Mouse (Mus musculus): ENCODE data around the gene Fgfr2.
"Not testable (repeated sequence)": the region's sequence is repeated elsewhere in the genome, so short reads cannot be mapped to it uniquely, and the experiment has no call there.

DNA sequence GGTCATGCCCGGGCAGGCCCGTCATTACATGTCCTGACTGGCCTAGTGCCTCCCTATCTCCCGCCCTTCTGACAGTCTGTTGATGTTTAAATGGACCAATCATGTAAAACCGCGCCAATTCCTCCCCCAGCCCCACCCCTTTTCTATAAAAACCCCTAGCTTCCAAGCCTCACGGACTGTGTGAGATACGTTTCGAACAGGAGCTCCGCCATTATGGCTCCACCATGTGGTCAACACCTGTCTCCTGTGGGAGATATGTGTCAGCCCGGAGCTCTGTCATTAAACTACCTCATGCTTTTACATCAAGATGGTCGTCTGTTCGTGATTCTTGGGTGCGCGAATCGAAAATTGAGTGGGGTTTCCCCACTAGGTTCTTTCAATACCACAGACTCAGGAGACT is 2592.0 kb downstream of the Fgfr2 start:
- TF ChIP-seq CTCF (IDR thresholded peaks at IDR 0.05; ENCODE audit: borderline replicate concordance, extremely low read depth, insufficient read depth, insufficient read length); POLR2A (IDR thresholded peaks at IDR 0.05; ENCODE audit: borderline replicate concordance, extremely low read depth, insufficient read depth, insufficient read length, poor library complexity, severe bottlenecking): not testable (repeated sequence)

All from brain, embryonic 14.5 days (tissue).